Mouse (Mus musculus) kidney, embryonic 16.5 days (tissue): ENCODE results near the gene Gprc5c. TPM values are rescaled to one million over a fixed set of nuclear protein-coding genes. Genes with fewer than 3 reads are reported as not detected.

ENCODE experiments used
- ATAC-seq: fragments of 200-750 bp; cut with Nextera tagmentation; 2 replicates; pipeline ENCODE4 v1.8.0; 2017; ENCODE audit warnings: moderate TSS enrichment; ENCODE audit not compliant: low FRiP score, low TSS enrichment
- H3K27ac ChIP-seq: fragments of 300-500 bp; sonication (generic); 2 replicates; pipeline ENCODE4 v1.5.1; 2014; ENCODE audit warnings: low read length
- H3K27me3 ChIP-seq: fragments of 300-500 bp; sonication (generic); 2 replicates; pipeline ENCODE4 v1.6.1; 2014; ENCODE audit warnings: low read length, control low read depth, mixed read lengths; ENCODE audit not compliant: insufficient read depth
- H3K36me3 ChIP-seq: fragments of 300-500 bp; sonication (generic); 2 replicates; pipeline ENCODE4 v1.6.1; 2014; ENCODE audit warnings: low read length, control low read depth, mixed read lengths; ENCODE audit not compliant: insufficient read depth
- H3K4me1 ChIP-seq: fragments of 300-500 bp; sonication (generic); 2 replicates; pipeline ENCODE4 v1.6.1; 2014; ENCODE audit warnings: low read length, control low read depth, mixed read lengths; ENCODE audit not compliant: insufficient read depth
- H3K4me2 ChIP-seq: fragments of 300-500 bp; sonication (generic); replicated peaks from 2 replicates; pipeline ENCODE4 v1.6.1; 2014; ENCODE audit warnings: low read depth, low read length
- H3K4me3 ChIP-seq: fragments of 300-500 bp; sonication (generic); 2 replicates; pipeline ENCODE4 v1.5.1; 2014; ENCODE audit warnings: mild to moderate bottlenecking, low read length
- H3K9ac ChIP-seq: fragments of 300-500 bp; sonication (generic); replicated peaks from 2 replicates; pipeline ENCODE4 v1.6.1; 2014; ENCODE audit warnings: low read length
- H3K9me3 ChIP-seq: fragments of 300-500 bp; sonication (generic); 2 replicates; pipeline ENCODE4 v1.6.1; 2016; ENCODE audit warnings: low read length, control low read depth
- WGBS: fragments of 180-500 bp; shearing (Covaris S2); extraction: QIAGEN DNeasy Blood & Tissue Kit; methylation state at CpG from one replicate; pipeline ENCODE4 v1.1.7; 2014; 5-methylcytosine and 5-hydroxymethylcytosine counted together
- polyA plus RNA-seq: library from polyadenylated mRNA; unstranded; fragments of >200 nt; fragmentation: Nextera tagmentation; extraction: Ambion mirVana; gene quantifications from 2 replicates; pipeline ENCODE4 v1.2.1, GENCODE M21; 2015

The Gprc5c gene
- polyA plus RNA-seq, 1 experiment from 2014 or later: 153 TPM

DNA sequence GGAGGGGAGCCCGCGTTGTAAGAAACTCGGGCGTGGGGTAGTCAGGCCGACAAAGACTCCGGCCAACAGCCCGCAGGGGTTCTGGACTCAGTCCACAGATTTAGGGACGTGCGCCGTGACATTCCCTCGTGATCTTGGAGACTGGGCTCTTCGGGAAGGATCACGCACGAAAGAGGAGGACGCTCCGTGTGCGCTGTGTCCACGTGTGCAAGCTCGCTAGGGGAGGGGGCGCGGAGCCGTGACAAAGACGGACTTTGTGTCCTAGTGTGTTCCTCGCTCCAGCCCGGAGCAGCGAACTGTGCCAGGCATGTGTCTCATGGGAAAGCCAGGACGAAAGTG lies 286 bp downstream of the Gprc5c start:
- H3K4me2 ChIP-seq: peak overlapping the region; percentile 98
- H3K27me3 ChIP-seq: no peaks in the 10 kb centered on the region
- H3K4me3 ChIP-seq: peak overlapping the region; percentile 68
- WGBS: under 1% methylated on average over 27 of the region's 27 CpGs
- ATAC-seq: peak; percentile 9; the same call in 1 of the 2 replicates
- peaks cover 2% of the 10 kb centered on the region; the same call in 1 of the 2 replicates for H3K36me3 ChIP-seq
- peaks cover 66% of the 10 kb centered on the region for H3K4me1 ChIP-seq
- peak overlapping the region; percentile 94 for H3K9ac ChIP-seq
- no peaks in the 10 kb centered on the region for H3K9me3 ChIP-seq
- peak overlapping the region; percentile 99 for H3K27ac ChIP-seq

DNA sequence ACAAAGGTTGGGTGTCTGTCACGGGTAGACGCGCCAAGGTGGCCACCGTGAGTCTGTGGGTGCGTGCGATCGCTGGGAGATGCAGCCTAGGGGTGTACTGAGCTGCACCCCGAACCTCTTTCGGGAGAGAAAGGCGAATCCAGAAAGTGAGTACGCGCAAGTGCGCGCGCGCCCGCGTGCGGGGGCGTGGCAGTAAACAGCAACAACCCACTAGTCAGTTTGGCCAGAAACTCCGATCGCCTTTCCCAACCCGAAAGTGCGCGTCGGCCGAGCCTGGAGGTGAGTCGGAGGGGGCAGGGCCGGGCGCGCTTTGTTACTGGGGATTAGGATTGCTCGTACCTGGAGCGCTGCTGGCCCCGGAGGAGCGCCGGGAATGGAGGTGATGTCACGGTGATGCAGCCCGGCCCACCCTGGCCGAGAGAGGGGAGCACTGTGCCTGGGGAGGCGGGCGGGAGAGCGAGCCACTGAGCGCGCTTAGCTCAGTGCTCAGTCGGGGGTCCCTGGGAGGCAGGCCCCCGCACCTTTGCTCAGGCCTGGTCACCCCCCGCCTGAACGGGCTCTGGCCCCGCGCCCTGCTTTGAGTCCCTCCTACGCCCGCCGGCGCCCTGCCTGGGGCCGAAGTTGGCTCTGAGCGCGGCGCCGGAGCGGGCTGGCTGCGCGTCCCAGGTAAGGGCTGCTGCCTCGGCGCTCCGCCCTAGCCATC lies 807 bp downstream of the Gprc5c start:
- Histone ChIP-seq H3K9ac (peak overlapping the region; percentile 94), H3K4me3 (peak overlapping the region; percentile 68), H3K9me3 (no peaks in the 10 kb centered on the region), H3K36me3 (peaks cover 5% of the 10 kb centered on the region; the same call in 1 of the 2 replicates), H3K27me3 (no peaks in the 10 kb centered on the region), H3K27ac (peak overlapping the region; percentile 99), H3K4me1 (peaks cover 60% of the 10 kb centered on the region), H3K4me2 (peak overlapping the region; percentile 98)
- peak; percentile 36 for ATAC-seq
- under 1% methylated on average over 65 of the region's 65 CpGs for WGBS

DNA sequence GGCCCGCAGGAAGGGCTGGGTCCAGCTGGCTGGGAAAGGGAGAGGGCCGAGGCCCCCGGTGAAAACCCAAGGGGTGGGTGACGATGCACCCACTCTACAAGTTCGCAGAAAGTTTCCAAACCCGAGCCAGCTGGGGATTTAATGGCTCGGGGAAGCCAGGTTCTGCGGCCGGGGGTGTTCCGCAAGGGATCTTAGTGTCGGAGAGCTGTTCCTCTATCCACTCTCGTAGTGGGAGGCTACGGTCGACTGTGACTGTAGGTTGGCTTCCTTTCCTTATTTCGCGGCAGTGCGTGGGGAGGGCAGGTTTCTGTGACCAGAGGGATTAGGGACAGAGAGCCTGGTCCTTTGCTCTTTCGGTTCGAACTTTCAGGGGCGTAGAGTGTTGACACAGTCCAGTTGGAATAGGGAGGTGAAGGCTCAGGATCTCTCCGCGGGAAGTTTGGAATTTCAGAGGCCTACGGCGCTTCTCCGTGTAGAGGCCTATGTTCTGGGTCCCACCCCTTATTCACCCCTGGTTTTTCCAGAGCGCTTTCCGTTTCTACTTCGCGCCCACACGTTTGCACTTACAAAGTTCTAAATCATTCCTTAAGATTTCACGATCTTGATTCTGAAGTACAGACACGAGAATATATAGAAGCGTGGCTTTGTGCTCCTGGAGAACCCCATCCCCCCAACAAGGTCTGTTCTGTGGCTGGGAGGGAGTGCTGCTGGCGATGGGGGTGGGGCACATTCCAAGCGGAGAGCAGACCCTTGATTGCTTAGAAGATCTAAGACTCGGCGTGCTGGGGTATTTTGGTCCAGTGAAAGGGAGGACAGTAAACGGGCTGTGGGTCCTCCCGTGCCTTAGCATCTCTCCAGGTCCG lies 1.6 kb downstream of the Gprc5c start:
- H3K9me3 ChIP-seq: no peaks in the 10 kb centered on the region
- H3K4me3 ChIP-seq: peak overlapping the region; percentile 68
- peak overlapping the region; percentile 98 for H3K4me2 ChIP-seq
- peak overlapping the region; percentile 94 for H3K9ac ChIP-seq
- H3K36me3 ChIP-seq: peaks cover 5% of the 10 kb centered on the region; the same call in 1 of the 2 replicates
- peak overlapping the region; percentile 99 for H3K27ac ChIP-seq
- WGBS: under 1% methylated on average over 40 of the region's 40 CpGs
- no peak for ATAC-seq
- H3K27me3 ChIP-seq: no peaks in the 10 kb centered on the region
- H3K4me1 ChIP-seq: peaks cover 53% of the 10 kb centered on the region

DNA sequence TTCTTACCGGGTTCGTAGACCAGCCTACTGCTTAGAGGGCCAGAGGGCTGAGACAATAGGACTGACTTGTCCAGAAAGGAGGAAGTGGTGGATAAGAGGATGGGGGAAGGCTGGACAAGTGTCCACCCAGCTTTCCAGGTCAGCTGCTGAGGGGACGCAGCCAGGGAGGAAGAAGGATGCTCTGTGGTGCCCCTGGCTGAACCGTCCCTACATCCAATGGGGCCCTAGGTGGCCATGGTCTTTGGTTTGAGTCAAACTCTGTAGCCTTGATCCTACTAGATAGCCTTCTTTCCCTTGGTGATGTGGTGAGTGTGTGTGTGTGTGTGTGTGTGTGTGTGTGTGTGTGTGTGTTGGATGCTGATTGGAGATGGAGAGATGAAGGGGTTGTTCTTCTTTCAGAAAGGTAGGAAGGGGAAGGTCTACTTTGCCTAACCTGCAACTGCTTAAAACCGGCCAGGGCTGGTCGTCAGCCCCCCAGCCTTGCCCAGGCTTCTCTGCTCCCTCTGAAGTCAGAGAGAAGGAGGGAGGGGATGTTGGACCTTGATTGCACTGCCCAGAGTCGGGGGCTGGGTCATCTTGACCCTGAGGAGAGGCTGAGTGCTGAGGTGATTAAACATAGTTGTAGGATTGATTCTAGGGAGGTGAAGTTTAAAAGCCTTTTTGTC lies 2.4 kb downstream of the Gprc5c start:
- Histone ChIP-seq H3K9ac (peak overlapping the region; percentile 94), H3K4me1 (peaks cover 47% of the 10 kb centered on the region), H3K9me3 (no peaks in the 10 kb centered on the region), H3K4me2 (peak overlapping the region; percentile 98), H3K27ac (peak overlapping the region; percentile 99), H3K4me3 (peak overlapping the region; percentile 68), H3K27me3 (no peaks in the 10 kb centered on the region), H3K36me3 (peaks cover 6% of the 10 kb centered on the region; the same call in 1 of the 2 replicates)
- ATAC-seq: no peak; the same call in 1 of the 2 replicates
- WGBS: 9% methylated on average over 7 of the region's 7 CpGs

DNA sequence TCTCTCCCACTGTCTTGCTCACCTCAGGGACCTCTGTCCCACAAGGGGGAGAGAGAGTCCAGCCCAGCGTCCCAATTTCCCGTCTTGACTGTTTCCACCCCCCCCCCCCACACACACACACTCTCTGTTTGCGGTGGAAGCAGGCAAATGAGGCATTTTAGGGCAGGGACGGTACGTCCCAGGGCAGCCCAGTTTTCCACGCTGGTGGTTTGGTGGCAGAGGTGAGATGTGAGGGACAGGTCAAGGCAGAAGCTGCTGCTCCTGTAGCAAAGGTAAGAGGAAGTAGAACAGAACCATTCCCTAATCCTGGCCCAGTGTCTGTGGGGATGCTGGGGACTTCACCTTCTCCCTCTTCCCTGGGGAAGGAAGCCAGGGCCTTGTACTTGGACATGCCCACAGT lies 3.6 kb downstream of the Gprc5c start:
- Histone ChIP-seq H3K27ac (peak overlapping the region; percentile 99; the same call in 1 of the 2 replicates), H3K9ac (peak overlapping the region; percentile 22; the same call in 1 of the 2 replicates), H3K4me1 (peaks cover 37% of the 10 kb centered on the region), H3K27me3 (no peaks in the 10 kb centered on the region), H3K36me3 (peaks cover 6% of the 10 kb centered on the region; the same call in 1 of the 2 replicates), H3K4me2 (peak overlapping the region; percentile 98), H3K9me3 (no peaks in the 10 kb centered on the region), H3K4me3 (peak overlapping the region; percentile 68)
- ATAC-seq: no peak
- 55% methylated on average over 6 of the region's 6 CpGs for WGBS

DNA sequence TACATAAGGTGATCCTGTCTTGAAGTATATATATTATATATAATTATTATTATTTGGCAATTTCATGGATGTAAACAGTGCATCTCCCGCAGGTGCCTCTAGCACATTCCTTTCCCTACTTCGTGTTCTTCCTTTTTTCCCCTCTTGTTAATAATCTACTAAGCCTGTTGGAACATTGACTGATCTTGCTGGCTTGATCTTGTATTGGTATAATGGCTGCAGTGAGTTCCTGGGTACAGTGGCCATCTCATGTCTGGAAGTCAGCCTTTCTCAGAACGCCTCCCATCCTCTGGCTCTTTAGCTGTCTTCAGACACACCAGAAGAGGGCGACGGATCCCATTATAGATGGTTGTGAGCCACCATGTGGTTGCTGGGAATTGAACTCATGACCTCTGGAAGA lies 5.2 kb downstream of the Gprc5c start:
- Histone ChIP-seq H3K9me3 (no peaks in the 10 kb centered on the region), H3K27ac (0 out of 2 replicates have a peak overlapping the region, but pooled peaks have one; percentile 28), H3K4me1 (peaks cover 24% of the 10 kb centered on the region), H3K4me2 (peak overlapping the region; percentile 10; the same call in 1 of the 2 replicates), H3K36me3 (peaks cover 6% of the 10 kb centered on the region; the same call in 1 of the 2 replicates), H3K9ac (no peak overlapping the region), H3K27me3 (no peaks in the 10 kb centered on the region), H3K4me3 (no peak overlapping the region)
- 74% methylated on average over 5 of the region's 5 CpGs for WGBS
- no peak for ATAC-seq

DNA sequence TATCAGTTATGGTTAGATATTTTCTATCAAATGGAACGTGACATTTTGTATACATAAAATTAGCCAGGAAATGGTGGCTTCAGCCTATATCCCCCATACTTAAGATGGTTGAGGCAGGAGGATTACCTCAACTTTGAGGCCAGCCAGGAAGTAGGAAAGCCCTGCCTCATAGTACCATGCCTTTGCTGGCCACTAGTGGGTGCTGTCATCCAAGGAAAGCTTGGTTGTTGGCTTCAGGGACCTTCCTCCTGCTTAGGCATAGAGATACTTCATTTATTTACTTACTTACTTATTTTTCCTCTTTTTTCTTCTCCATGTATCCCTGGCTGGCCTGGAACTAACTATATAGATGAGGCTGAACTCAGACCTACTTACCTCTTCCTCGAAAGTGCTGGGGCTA lies 7.7 kb downstream of the Gprc5c start:
- Histone ChIP-seq H3K27ac (no peak overlapping the region), H3K9me3 (no peaks in the 10 kb centered on the region), H3K4me1 (peaks cover 17% of the 10 kb centered on the region), H3K27me3 (no peaks in the 10 kb centered on the region), H3K4me2 (no peak overlapping the region), H3K9ac (no peak overlapping the region), H3K4me3 (no peak overlapping the region), H3K36me3 (peaks cover 17% of the 10 kb centered on the region)
- no peak for ATAC-seq
- 92% methylated on average over 2 of the region's 2 CpGs for WGBS

DNA sequence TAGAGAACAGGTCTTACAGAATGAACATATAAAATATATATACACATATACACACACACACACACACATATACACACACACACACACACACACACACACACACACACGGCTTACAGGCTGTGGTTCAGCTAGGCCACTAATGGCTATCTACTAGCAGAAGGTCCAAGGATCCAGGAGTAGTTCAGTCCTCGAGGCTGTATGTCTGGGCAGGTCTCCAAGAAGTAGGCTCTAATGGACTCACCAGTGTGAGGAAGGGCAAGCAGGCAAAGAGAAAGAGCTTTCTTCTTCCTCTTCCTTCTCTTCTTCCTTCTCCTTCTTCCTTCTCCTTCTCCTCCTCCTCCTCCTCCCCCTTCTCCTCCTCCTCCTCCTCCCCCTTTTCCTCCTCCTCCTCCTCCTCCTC lies 10.1 kb downstream of the Gprc5c start:
- 59% methylated on average over 2 of the region's 2 CpGs for WGBS
- Histone ChIP-seq H3K27ac (no peak overlapping the region), H3K9ac (no peak overlapping the region), H3K4me1 (peaks cover 18% of the 10 kb centered on the region), H3K36me3 (peaks cover 27% of the 10 kb centered on the region), H3K4me3 (no peak overlapping the region), H3K4me2 (no peak overlapping the region), H3K27me3 (no peaks in the 10 kb centered on the region), H3K9me3 (no peaks in the 10 kb centered on the region)
- ATAC-seq: no peak

DNA sequence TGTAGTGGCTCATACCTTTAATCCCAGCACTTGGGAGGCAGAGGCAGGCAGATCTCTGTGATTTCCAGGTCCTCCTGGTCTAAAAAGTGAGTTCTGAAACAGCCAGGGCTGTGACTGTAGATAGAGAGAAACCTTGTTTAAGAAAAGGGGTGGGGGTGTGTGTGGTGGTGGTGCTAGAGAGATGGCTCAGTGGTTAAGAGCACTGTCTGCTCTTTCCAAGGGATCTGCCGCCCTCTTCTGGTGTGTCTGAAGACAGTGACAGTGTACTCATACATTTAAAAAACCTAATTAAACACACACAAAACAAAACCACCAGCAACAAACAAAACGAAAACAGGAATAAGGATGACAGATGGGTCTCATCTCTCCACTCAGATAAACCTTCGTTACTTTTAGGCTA lies 11.7 kb downstream of the Gprc5c start:
- Histone ChIP-seq H3K36me3 (peaks cover 27% of the 10 kb centered on the region), H3K9ac (no peak overlapping the region), H3K4me3 (no peak overlapping the region), H3K27ac (no peak overlapping the region), H3K4me2 (no peak overlapping the region), H3K27me3 (no peaks in the 10 kb centered on the region), H3K4me1 (peaks cover 34% of the 10 kb centered on the region), H3K9me3 (no peaks in the 10 kb centered on the region)
- 89% methylated on average over 3 of the region's 3 CpGs for WGBS
- no peak for ATAC-seq
